Mouse (Mus musculus): Measurements from ENCODE around the gene Eif3m. TPM values are rescaled to one million over a fixed set of nuclear protein-coding genes. Genes with fewer than 3 reads are reported as not detected.

The Eif3m gene
- 169 and 219 TPM in 2 replicates for total RNA-seq (2015; ENCODE audit: low replicate concordance)
- 72.2 and 116 TPM in 2 replicates for total RNA-seq (2017; ENCODE audit: low replicate concordance)

- ATAC-seq (replicated peaks; ENCODE audit: low FRiP score, poor library complexity, severe bottlenecking): peak; percentile 86
Observed at GRCm38 (mm10) chr2:105016967-105017287, at the start of gene Eif3m. TSS of gene Eif3m (minus strand) at chr2:105017080.

DNA sequence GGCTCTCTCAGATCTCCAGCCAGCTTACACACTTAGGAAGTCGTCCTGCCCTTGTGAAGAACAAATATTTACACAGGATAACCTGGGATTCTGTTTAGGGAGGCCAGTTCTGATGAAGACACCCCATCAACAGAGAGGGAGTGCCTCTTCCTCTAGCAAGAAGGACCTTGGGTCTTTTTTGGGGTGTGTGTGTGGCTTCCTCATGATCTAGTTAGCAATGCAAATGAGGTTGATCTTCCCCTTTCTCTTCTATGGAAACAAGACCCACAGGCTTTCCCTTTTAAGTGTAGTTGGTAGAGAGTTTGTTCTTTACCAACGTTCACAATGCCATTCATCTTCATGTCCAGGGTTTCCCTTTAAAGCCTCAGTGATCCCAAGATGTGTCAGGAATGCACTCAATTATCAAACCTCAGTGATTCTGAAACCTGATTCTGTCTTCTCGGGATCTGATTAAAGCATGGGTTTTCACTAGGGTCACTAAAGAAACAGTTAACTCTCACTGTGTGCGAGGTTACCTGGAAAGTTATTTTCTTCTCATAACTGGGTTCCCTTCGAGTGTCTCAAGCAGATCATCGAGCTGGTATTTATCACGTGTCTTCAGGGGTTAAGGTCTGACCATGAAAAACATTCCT lies 46.0 kb upstream of the Eif3m start:
- ATAC-seq (replicated peaks; ENCODE audit: low FRiP score, poor library complexity, severe bottlenecking): no peak

- no peak for ATAC-seq (replicated peaks; ENCODE audit: low FRiP score, poor library complexity, severe bottlenecking)
Observed at GRCm38 (mm10) chr2:105058577-105059116, 41.8 kb upstream of the Eif3m start.

DNA sequence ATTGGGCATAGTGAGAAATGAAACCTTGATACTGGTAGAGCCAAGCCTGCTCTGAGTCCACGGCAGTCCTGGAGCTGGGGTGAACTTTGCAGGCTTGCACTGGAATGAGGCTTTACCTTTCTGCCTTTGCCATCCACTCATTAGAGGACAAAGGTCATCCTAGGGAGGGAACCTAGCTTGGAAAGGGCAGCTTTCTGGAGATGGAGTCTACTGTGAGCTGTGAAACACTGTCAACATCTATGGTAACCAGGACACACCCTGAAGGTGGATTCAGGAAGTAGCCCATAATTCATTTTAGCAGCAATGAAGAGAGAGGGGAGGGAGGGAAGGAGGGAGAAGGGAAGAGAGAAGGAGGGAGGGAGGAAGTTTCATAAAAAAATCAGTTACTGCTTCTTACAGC lies 38.6 kb upstream of the Eif3m start:
- no peak for ATAC-seq (replicated peaks; ENCODE audit: low FRiP score, poor library complexity, severe bottlenecking)

- no peak for ATAC-seq (replicated peaks; ENCODE audit: low FRiP score, poor library complexity, severe bottlenecking)
Observed at GRCm38 (mm10) chr2:105048301-105048700, 31.4 kb upstream of the Eif3m start.

GRCm38 (mm10) chr2:105043152-105043551 lies 26.3 kb upstream of the Eif3m start:
- ATAC-seq (replicated peaks; ENCODE audit: low FRiP score, poor library complexity, severe bottlenecking): no peak

GRCm38 (mm10) chr2:105040859-105041258 lies 24.0 kb upstream of the Eif3m start:
- no peak for ATAC-seq (replicated peaks; ENCODE audit: low FRiP score, poor library complexity, severe bottlenecking)

GRCm38 (mm10) chr2:105038879-105039278 lies 22.0 kb upstream of the Eif3m start:
- peak; percentile 88 for ATAC-seq (replicated peaks; ENCODE audit: low FRiP score, poor library complexity, severe bottlenecking)

DNA sequence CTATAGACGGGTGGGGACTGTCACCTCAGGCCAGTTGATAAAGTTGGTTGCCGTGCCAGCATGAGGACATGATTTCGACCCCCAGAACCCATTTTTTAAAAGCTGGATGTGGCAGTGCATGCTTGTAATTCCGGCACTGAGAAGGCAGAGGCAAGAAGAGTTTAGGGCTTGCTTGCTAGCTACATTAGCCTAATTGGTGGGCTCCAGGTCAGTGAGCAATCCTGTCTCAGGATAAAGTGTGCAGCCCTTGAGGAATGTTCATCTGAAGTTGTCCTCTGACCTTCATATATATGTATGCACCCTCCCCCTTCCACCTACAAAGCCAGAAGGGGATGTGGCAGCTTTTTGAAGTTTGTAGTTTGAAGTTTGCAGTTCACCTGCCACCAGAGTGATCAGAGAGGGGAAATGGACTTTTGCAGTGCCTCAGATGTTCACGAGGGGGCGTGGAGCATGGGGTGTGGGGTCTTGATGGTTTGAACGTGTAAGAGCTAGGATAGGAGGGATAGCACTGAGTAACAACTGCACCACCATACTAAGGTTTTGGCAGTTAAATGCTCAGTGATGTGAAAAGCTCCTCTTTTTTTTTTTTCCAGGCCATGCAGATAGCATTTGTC lies 21.2 kb upstream of the Eif3m start:
- no peak for ATAC-seq (replicated peaks; ENCODE audit: low FRiP score, poor library complexity, severe bottlenecking)

DNA sequence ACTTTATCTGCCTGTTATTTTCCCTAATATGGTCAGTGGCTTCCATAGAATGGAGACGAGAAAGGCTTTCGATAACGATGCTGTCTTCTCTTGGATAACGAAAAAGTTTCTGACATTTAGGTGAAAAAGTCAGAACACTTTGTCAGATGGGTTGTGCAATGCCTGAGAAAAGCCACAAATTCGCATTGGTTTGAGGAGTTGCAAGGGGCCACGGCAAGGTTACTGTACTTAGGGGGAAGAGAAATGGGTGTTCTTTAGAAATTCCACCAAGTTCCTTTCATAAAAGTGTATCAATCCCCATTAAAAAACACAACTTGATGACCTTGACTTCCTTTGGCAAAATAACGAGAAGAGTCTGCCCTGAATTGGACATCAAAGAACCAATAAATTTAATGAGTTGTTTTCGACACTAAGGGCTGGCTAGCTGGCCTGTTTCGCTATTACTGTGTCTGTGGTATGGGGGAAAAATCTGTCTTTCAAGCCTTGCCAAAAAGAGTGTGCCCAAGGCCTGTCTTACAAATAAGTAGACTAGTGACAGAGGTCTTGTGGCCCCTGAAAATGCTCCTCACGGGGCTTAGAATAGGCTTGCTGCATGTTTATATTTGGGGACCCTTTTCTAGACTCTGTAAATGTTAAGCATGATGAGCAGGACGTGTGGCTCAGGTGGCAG lies 19.7 kb upstream of the Eif3m start:
- ATAC-seq (replicated peaks; ENCODE audit: low FRiP score, poor library complexity, severe bottlenecking): no peak

- ATAC-seq (replicated peaks; ENCODE audit: low FRiP score, poor library complexity, severe bottlenecking): no peak
Observed at GRCm38 (mm10) chr2:105035985-105036384, 19.1 kb upstream of the Eif3m start.

GRCm38 (mm10) chr2:105034084-105034483 lies 17.2 kb upstream of the Eif3m start:
- no peak for ATAC-seq (replicated peaks; ENCODE audit: low FRiP score, poor library complexity, severe bottlenecking)

DNA sequence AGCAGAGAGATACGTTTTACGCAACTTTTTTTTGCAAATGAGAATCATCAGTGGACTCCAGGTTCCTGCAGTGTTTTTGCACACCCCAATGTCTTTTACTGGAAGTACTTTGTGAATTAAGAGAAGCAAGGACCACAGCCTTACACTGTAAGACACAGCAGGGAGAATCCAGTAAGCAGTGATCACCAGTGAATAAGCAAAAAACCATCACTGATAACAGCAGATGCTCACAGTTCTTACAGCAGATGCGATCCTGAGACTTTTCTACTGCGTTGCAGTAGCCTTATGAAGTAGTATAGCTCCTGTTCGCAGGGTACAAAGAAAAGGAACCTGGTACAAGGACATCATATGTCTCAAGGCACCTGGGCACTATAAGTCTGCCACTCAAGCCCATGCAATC lies 13.6 kb upstream of the Eif3m start:
- ATAC-seq (replicated peaks; ENCODE audit: low FRiP score, poor library complexity, severe bottlenecking): peak; percentile 69

- no peak for ATAC-seq (replicated peaks; ENCODE audit: low FRiP score, poor library complexity, severe bottlenecking)
Observed at GRCm38 (mm10) chr2:105028806-105029205, 11.9 kb upstream of the Eif3m start.

DNA sequence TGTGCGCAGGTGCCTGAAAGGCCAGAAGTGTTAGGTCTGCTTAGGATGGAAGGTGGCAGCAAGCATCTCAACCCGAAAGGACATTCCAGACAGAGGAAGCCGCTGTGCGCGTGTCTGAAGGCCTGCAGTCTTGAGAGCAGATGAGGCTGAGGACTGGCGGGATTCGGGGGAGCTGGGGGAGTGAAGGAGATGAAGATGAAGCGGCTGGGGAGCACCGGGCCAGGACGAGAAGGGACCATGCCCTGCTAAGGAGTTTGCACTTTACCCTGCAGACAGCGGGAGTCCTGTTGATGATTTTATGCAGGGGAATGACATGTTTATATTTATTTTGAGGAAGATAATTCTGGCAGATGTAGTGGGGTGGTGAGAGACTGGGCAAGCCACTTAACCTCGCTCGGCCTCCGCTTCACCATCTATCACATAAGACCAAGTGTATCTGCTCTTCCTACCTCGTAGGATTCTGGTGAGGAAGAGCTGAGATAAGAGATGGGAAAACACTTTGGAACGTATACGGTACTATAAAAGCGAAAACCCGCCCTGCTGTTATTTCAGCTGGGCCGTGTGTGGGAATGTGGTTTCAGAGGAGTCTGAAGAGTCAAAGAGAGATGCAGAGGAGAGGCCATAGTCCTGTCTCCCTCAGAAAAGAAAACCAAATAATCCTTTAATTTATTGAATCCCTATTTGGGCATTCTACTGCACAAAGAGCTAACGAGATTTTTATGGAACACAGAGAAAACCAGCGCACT lies 10.2 kb upstream of the Eif3m start:
- ATAC-seq (replicated peaks; ENCODE audit: low FRiP score, poor library complexity, severe bottlenecking): no peak

DNA sequence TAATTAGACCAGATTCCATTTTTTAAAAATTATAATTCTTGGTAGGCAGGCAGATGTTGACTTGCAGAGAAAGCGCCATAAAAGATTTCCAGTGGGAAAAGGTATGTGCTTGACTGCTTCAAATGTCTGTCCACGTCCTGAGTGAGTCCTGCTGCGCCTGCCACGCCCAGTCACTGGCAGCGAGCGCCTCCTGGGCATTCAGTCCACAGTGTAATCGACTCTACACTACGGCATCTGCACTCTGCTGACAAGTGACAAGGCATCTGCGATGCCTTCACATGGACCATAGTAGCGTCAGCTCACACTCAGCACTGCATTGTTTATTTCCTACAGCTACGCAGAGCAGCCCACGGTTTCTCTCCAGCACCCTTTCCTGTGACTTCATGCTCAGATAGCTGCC lies 8.7 kb upstream of the Eif3m start:
- peak; percentile 79 for ATAC-seq (replicated peaks; ENCODE audit: low FRiP score, poor library complexity, severe bottlenecking)

DNA sequence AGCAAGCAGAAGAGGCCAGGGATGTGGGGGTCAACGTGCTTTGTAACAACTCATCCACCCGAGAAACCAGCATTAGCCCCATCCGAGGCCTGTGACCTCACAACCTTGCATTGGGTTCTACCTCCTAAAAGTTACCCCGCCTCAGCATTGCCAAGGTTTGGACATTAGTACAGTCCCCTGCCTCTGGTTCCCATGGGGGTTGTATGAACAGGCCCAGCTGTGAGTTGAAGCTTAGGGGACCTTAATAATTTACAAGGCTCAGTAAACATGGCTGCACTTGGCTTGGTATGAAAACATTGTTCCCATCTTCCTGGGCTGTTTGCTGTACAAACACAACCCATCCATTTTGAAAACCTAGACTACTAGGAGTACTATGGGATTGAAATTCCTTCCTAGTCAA lies 6.9 kb upstream of the Eif3m start:
- no peak for ATAC-seq (replicated peaks; ENCODE audit: low FRiP score, poor library complexity, severe bottlenecking)

GRCm38 (mm10) chr2:105023031-105023615 lies 6.2 kb upstream of the Eif3m start:
- ATAC-seq (replicated peaks; ENCODE audit: low FRiP score, poor library complexity, severe bottlenecking): peak; percentile 63

DNA sequence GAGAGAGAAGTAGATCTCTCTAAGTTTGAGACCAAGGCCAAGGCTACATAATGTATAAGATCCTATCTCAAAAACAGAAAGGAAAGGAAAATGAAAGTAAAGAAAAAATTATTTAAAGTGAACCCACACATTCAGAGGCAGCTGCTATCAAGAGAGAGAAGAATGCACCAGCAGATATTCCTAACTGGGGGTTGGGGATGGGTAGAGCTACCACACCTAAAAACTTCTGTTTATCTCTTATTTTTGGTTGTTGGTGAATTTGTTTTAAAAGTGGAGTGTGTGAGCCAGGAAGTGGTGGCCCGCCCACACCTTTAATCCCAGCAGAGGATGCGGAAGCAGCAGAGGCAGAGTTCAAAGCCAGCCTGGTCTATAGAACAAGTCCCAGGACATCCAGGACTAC lies 5.0 kb upstream of the Eif3m start:
- ATAC-seq (replicated peaks; ENCODE audit: low FRiP score, poor library complexity, severe bottlenecking): peak; percentile 64

- ATAC-seq (replicated peaks; ENCODE audit: low FRiP score, poor library complexity, severe bottlenecking): no peak
Observed at GRCm38 (mm10) chr2:105021256-105021655, 4.4 kb upstream of the Eif3m start.
